Comparison of ENCODE assay signal across 9 mouse cellular contexts in genomic region chr11:96353522-96353841, GRCm38 (mm10). TPM values are rescaled to one million over a fixed set of nuclear protein-coding genes. Genes with fewer than 3 reads are reported as not detected.
A peak's percentile ranks its signal among the peaks of the same experiment; 100 is the strongest.
DNase-seq lines count a peak whose midpoint lies in the region; ATAC-seq and TF ChIP-seq lines count a peak whose summit lies in the region.
"Had no signal": no experiment of that assay in that cellular context is flagged by ENCODE, and none has a peak within 500 bp of the region (broad histone marks: within the 10 kb centered on the region; RNA-seq: fewer than 3 reads in every experiment).

No protein-coding gene starts in this region.

- intact Hi-C loops in heart, postnatal 10 days (cut with DNase I) = loop anchor here (2.0 to 10.0 kb wide), 3 partner anchors 39 to 169 kb away; no protein-coding TSS in a partner anchor

- H3K4me1 ChIP-seq in heart, embryonic 11.5 days (ENCODE audit: control insufficient read depth, insufficient read depth, low read length) = peaks cover 11% of the 10 kb centered on the region
- H3K4me1 ChIP-seq in neural tube, embryonic 11.5 days (ENCODE audit: control insufficient read depth, insufficient read depth, low read length) = peaks cover 24% of the 10 kb centered on the region
- 0 out of 2 replicates have a peak, but pooled peaks cover 3% of the 10 kb centered on the region for H3K4me1 ChIP-seq in intestine, postnatal 0 days (replicated peaks; ENCODE audit: control insufficient read depth, insufficient read depth, low read length)
- H3K4me1 ChIP-seq in stomach, embryonic 16.5 days (ENCODE audit: control insufficient read depth, insufficient read depth, low read length) = peaks cover 28% of the 10 kb centered on the region

- peak overlapping the region; percentile 87 for H3K27ac ChIP-seq in heart, embryonic 11.5 days (ENCODE audit: low read depth, low read length)
- peak overlapping the region; percentile 99 for H3K27ac ChIP-seq in neural tube, embryonic 11.5 days (ENCODE audit: low read depth, low read length)
- peak overlapping the region; percentile 82 for H3K27ac ChIP-seq in intestine, postnatal 0 days (ENCODE audit: low read depth, low read length)
- H3K27ac ChIP-seq in stomach, embryonic 16.5 days (ENCODE audit: low read length) = peak overlapping the region; percentile 98

- H3K4me2 ChIP-seq in heart, embryonic 11.5 days = peak overlapping the region; percentile 76
- H3K4me2 ChIP-seq in neural tube, embryonic 11.5 days (ENCODE audit: low read depth) = peak overlapping the region; percentile 95
- H3K4me2 ChIP-seq in intestine, postnatal 0 days (replicated peaks; ENCODE audit: low read depth) = peak overlapping the region; percentile 63
- H3K4me2 ChIP-seq in stomach, embryonic 16.5 days (ENCODE audit: low read depth, low read length) = peak overlapping the region; percentile 79

- H3K4me3 ChIP-seq in heart, embryonic 11.5 days (ENCODE audit: low read depth, low read length) = peak overlapping the region; percentile 58
- peak overlapping the region; percentile 99 for H3K4me3 ChIP-seq in neural tube, embryonic 11.5 days (ENCODE audit: low read depth, low read length)
- H3K4me3 ChIP-seq in intestine, postnatal 0 days (ENCODE audit: low read depth, low read length) = peak overlapping the region; percentile 58
- peak overlapping the region; percentile 68 for H3K4me3 ChIP-seq in stomach, embryonic 16.5 days (replicated peaks; ENCODE audit: low read length)

- WGBS in heart, embryonic 11.5 days (ENCODE audit: insufficient replicate concordance) = under 1% methylated on average over 14 of the region's 14 CpGs
- WGBS in neural tube, embryonic 11.5 days = under 1% methylated on average over 14 of the region's 14 CpGs
- WGBS in intestine, postnatal 0 days = 16% methylated on average over 14 of the region's 14 CpGs
- WGBS in stomach, embryonic 16.5 days = 3% methylated on average over 14 of the region's 14 CpGs

- no peak for ATAC-seq in heart, embryonic 11.5 days (replicated peaks; ENCODE audit: insufficient number of reproducible peaks, low FRiP score, low TSS enrichment)
- ATAC-seq in neural tube, embryonic 11.5 days (ENCODE audit: insufficient read depth, low FRiP score, low TSS enrichment) = no peak
- ATAC-seq in intestine, postnatal 0 days = no peak
- no peak for ATAC-seq in stomach, embryonic 16.5 days (ENCODE audit: insufficient read depth, low FRiP score)
- ATAC-seq: inflammation-experienced regulatory T-cells, adult 6 months had no signal

- no peak for DNase-seq in heart, postnatal 10 days
- no peak for DNase-seq in neural tube, embryonic 11.5 days (ENCODE audit: low spot score)
- no peak for DNase-seq in neural tube, embryonic 10.5 days (ENCODE audit: extremely low spot score, low spot score)
- DNase-seq in thymus, postnatal 25 days = no peak
- DNase-seq in thymus, postnatal 0 days (ENCODE audit: low spot score) = no peak

- peak overlapping the region; percentile 84 for H3K9ac ChIP-seq in heart, embryonic 11.5 days (ENCODE audit: low read depth, low read length)
- peak overlapping the region; percentile 100 for H3K9ac ChIP-seq in neural tube, embryonic 11.5 days (ENCODE audit: low read length)
- peak overlapping the region; percentile 84 for H3K9ac ChIP-seq in intestine, postnatal 0 days (ENCODE audit: low read depth, low read length)
- H3K9ac ChIP-seq in stomach, embryonic 16.5 days (ENCODE audit: low read length) = peak overlapping the region; percentile 88

- no peaks in the 10 kb centered on the region for H3K9me3 ChIP-seq in heart, embryonic 11.5 days (replicated peaks; ENCODE audit: control insufficient read depth, low read length)
- H3K9me3 ChIP-seq in neural tube, embryonic 11.5 days (ENCODE audit: control insufficient read depth, low read length) = no peaks in the 10 kb centered on the region
- no peaks in the 10 kb centered on the region for H3K9me3 ChIP-seq in intestine, postnatal 0 days (ENCODE audit: control insufficient read depth)
- H3K9me3 ChIP-seq in stomach, embryonic 16.5 days (replicated peaks; ENCODE audit: control insufficient read depth, low read length) = no peaks in the 10 kb centered on the region

- no peak for TF ChIP-seq CTCF in intestine, postnatal 0 days (IDR thresholded peaks at IDR 0.05; ENCODE audit: low read depth)

- no peaks in the 10 kb centered on the region for H3K36me3 ChIP-seq in heart, embryonic 11.5 days (ENCODE audit: control insufficient read depth, insufficient read depth, low read length)
- peaks cover 3% of the 10 kb centered on the region for H3K36me3 ChIP-seq in neural tube, embryonic 11.5 days (ENCODE audit: control insufficient read depth, insufficient read depth, low read length)
- no peaks in the 10 kb centered on the region for H3K36me3 ChIP-seq in intestine, postnatal 0 days (ENCODE audit: control insufficient read depth, insufficient read depth)
- no peaks in the 10 kb centered on the region for H3K36me3 ChIP-seq in stomach, embryonic 16.5 days (ENCODE audit: control insufficient read depth, insufficient read depth, low read length)

- H3K27me3 ChIP-seq in heart, embryonic 11.5 days (ENCODE audit: control insufficient read depth, insufficient read depth, low read length) = peaks cover 75% of the 10 kb centered on the region
- no peaks in the 10 kb centered on the region for H3K27me3 ChIP-seq in neural tube, embryonic 11.5 days (ENCODE audit: control insufficient read depth, insufficient read depth, low read length)
- peaks cover 24% of the 10 kb centered on the region for H3K27me3 ChIP-seq in intestine, postnatal 0 days (replicated peaks; ENCODE audit: control insufficient read depth, insufficient read depth, low read length)
- peaks cover 9% of the 10 kb centered on the region for H3K27me3 ChIP-seq in stomach, embryonic 16.5 days (ENCODE audit: control insufficient read depth, insufficient read depth, low read length)

RNA-seq across cellular contexts. Expression of gene Hoxb2, which starts 3.2 kb away (rescaled TPM):
- polyA plus RNA-seq in heart, embryonic 11.5 days (2014; fragmentation: Nextera tagmentation; extraction: Ambion mirVana) = 4.5 and 7.4 TPM in 2 replicates
- 1 to 10 TPM; 1.6 to 1.7 TPM for total RNA-seq in heart, postnatal 10 days (2021)
- 88.2 and 89.0 TPM in 2 replicates for polyA plus RNA-seq in neural tube, embryonic 11.5 days (2014; fragmentation: Nextera tagmentation; extraction: Ambion mirVana)
- polyA plus RNA-seq in intestine, postnatal 0 days (2015; fragmentation: Nextera tagmentation; extraction: Ambion mirVana) = 8.4 and 9.4 TPM in 2 replicates
- polyA plus RNA-seq in stomach, embryonic 16.5 days (2015; fragmentation: Nextera tagmentation; extraction: Ambion mirVana) = 9.1 and 11.5 TPM in 2 replicates
- polyA plus RNA-seq in thymus, postnatal 0 days (2015; fragmentation: Nextera tagmentation; extraction: Ambion mirVana) = 1.3 and 1.4 TPM in 2 replicates
- polyA plus RNA-seq: inflammation-experienced regulatory T-cells, adult 6 months had no signal

RNA-seq across cellular contexts. Expression of gene Hoxb1, which starts 12.1 kb away (rescaled TPM):
- polyA plus RNA-seq in heart, embryonic 11.5 days (2014; fragmentation: Nextera tagmentation; extraction: Ambion mirVana) = 0.19 TPM in 1 of 2 replicates, not detected in the other
- not detected for total RNA-seq in heart, postnatal 10 days (2021)
- 15.7 and 17.2 TPM in 2 replicates for polyA plus RNA-seq in neural tube, embryonic 11.5 days (2014; fragmentation: Nextera tagmentation; extraction: Ambion mirVana)
- polyA plus RNA-seq in intestine, postnatal 0 days (2015; fragmentation: Nextera tagmentation; extraction: Ambion mirVana) = not detected in 2 replicates
- 0.24 TPM in 1 of 2 replicates, not detected in the other for polyA plus RNA-seq in stomach, embryonic 16.5 days (2015; fragmentation: Nextera tagmentation; extraction: Ambion mirVana)
- polyA plus RNA-seq in thymus, postnatal 0 days (2015; fragmentation: Nextera tagmentation; extraction: Ambion mirVana) = not detected in 2 replicates
- polyA plus RNA-seq: inflammation-experienced regulatory T-cells, adult 6 months had no signal

RNA-seq across cellular contexts. Expression of gene Hoxb3, which starts 30.4 kb away (rescaled TPM):
- 0.74 and 1.0 TPM in 2 replicates for polyA plus RNA-seq in heart, embryonic 11.5 days (2014; fragmentation: Nextera tagmentation; extraction: Ambion mirVana)
- 1 to 10 TPM; 1.1 TPM for total RNA-seq in heart, postnatal 10 days (2021)
- 10.3 and 14.2 TPM in 2 replicates for polyA plus RNA-seq in neural tube, embryonic 11.5 days (2014; fragmentation: Nextera tagmentation; extraction: Ambion mirVana)
- polyA plus RNA-seq in intestine, postnatal 0 days (2015; fragmentation: Nextera tagmentation; extraction: Ambion mirVana) = 1.1 and 1.3 TPM in 2 replicates
- polyA plus RNA-seq in stomach, embryonic 16.5 days (2015; fragmentation: Nextera tagmentation; extraction: Ambion mirVana) = 0.99 and 1.5 TPM in 2 replicates
- 0.18 and 0.30 TPM in 2 replicates for polyA plus RNA-seq in thymus, postnatal 0 days (2015; fragmentation: Nextera tagmentation; extraction: Ambion mirVana)

RNA-seq across cellular contexts. Expression of gene Hoxb4, which starts 35.4 kb away (rescaled TPM):
- polyA plus RNA-seq in heart, embryonic 11.5 days (2014; fragmentation: Nextera tagmentation; extraction: Ambion mirVana) = 0.21 and 0.77 TPM in 2 replicates
- 1 to 10 TPM; 1.1 TPM for total RNA-seq in heart, postnatal 10 days (2021)
- 3.1 and 3.8 TPM in 2 replicates for polyA plus RNA-seq in neural tube, embryonic 11.5 days (2014; fragmentation: Nextera tagmentation; extraction: Ambion mirVana)
- polyA plus RNA-seq in intestine, postnatal 0 days (2015; fragmentation: Nextera tagmentation; extraction: Ambion mirVana) = 1.1 and 1.5 TPM in 2 replicates
- 2.2 and 2.7 TPM in 2 replicates for polyA plus RNA-seq in stomach, embryonic 16.5 days (2015; fragmentation: Nextera tagmentation; extraction: Ambion mirVana)
- polyA plus RNA-seq in thymus, postnatal 0 days (2015; fragmentation: Nextera tagmentation; extraction: Ambion mirVana) = 0.09 and 0.20 TPM in 2 replicates

RNA-seq across cellular contexts. Expression of gene Hoxb5, which starts 50.3 kb away (rescaled TPM):
- 0.65 and 2.4 TPM in 2 replicates for polyA plus RNA-seq in heart, embryonic 11.5 days (2014; fragmentation: Nextera tagmentation; extraction: Ambion mirVana)
- total RNA-seq in heart, postnatal 10 days (2021) = under 1 TPM; 0.45 to 0.62 TPM
- polyA plus RNA-seq in neural tube, embryonic 11.5 days (2014; fragmentation: Nextera tagmentation; extraction: Ambion mirVana) = 49.0 and 49.1 TPM in 2 replicates
- polyA plus RNA-seq in intestine, postnatal 0 days (2015; fragmentation: Nextera tagmentation; extraction: Ambion mirVana) = 14.7 and 15.8 TPM in 2 replicates
- polyA plus RNA-seq in stomach, embryonic 16.5 days (2015; fragmentation: Nextera tagmentation; extraction: Ambion mirVana) = 13.8 TPM in 2 replicates
- polyA plus RNA-seq in thymus, postnatal 0 days (2015; fragmentation: Nextera tagmentation; extraction: Ambion mirVana) = 0.15 and 0.16 TPM in 2 replicates
- polyA plus RNA-seq: inflammation-experienced regulatory T-cells, adult 6 months had no signal

Comparison
In these comparisons a context has a peak if more than half of its experiments do, and no peak if none do; other contexts are left out.
1. RNA of gene Hoxb1, which starts 12.1 kb away (polyA plus RNA-seq): 15.7 to 17.2 TPM in neural tube, embryonic 11.5 days; 0.19 TPM in heart, embryonic 11.5 days, 0.24 TPM in stomach, embryonic 16.5 days, not detected in intestine, postnatal 0 days and not detected in thymus, postnatal 0 days; every median in the first group is over 10 times any median in the second.
2. Peak in every context shown above with its lines, with median percentiles within 50 percentile points of each other: H3K27ac ChIP-seq, H3K4me2 ChIP-seq, H3K4me3 ChIP-seq and H3K9ac ChIP-seq.